Mouse (Mus musculus): ENCODE measurements at regions not wholly inside any gene's neighbourhood (a gene's known extent, or its start where the extent isn't known, plus 50 kb on each side); places are given as distances from the start of the nearest gene placed in this dataset.

DNA sequence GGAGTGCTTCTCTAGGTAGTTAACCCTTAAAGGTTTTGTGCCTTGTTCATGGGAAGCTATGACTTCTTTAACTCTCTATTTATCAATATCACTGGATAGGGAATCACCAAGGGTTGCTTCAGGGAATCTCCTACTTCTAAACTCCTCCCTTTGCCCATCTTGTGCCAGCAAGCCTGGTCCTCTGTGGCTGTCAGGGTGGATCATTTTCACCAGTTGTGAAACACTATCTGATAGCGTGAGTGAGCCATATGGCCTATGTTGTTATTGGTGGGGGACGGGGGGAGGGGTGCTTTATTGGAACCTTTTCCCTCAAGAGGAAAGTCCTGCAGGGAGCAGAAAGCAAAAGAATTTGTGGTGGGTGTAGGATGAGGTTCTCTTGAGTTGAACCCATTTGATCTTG, 145.5 kb upstream of the Thumpd2 start:
- Histone ChIP-seq H3K4me1 (ENCODE audit: control insufficient read depth, insufficient read depth, low read length) (no peaks in the 10 kb centered on the region), H3K9me3 (replicated peaks; ENCODE audit: control insufficient read depth, low read length) (no peaks in the 10 kb centered on the region), H3K36me3 (replicated peaks; ENCODE audit: control insufficient read depth, insufficient read depth, low read depth, low read length) (no peaks in the 10 kb centered on the region), H3K9ac (replicated peaks; ENCODE audit: low read length) (no peak overlapping the region), H3K27me3 (ENCODE audit: control insufficient read depth, insufficient read depth, low read length) (no peaks in the 10 kb centered on the region), H3K4me3 (ENCODE audit: low read depth, low read length) (no peak overlapping the region), H3K27ac (replicated peaks; ENCODE audit: low read depth, low read length) (no peak overlapping the region), H3K4me2 (ENCODE audit: low read depth, low read length) (no peak overlapping the region)
- DNase-seq (ENCODE audit: low spot score) (no peak), ATAC-seq (replicated peaks; ENCODE audit: insufficient number of reproducible peaks, low FRiP score, low TSS enrichment, low read depth) (no peak)
- WGBS: 69% methylated on average over 2 of the region's 2 CpGs

DNA sequence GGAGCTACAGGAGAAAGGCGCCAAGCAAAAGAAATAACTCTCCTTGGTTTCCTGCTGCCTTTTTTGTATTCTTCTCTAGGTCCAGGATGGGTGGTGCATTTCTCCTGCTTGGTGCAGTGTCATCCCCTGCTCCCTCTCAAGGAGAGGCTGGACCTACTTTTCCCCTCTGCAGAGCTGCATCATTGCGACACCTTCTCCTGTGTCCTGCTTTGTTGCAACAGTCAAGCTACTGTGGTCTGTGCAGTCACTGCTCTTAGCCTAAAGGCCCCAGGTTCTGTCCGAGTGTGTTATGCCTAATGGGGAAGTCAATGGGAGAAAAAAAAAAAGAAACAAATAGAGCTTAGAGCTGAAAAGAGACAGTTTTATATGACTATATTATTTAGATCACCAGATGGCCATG, 144.4 kb upstream of the Thumpd2 start:
- Histone ChIP-seq H3K9me3 (replicated peaks; ENCODE audit: control insufficient read depth, low read length) (no peaks in the 10 kb centered on the region), H3K9ac (replicated peaks; ENCODE audit: low read length) (no peak overlapping the region), H3K4me3 (ENCODE audit: low read depth, low read length) (no peak overlapping the region), H3K4me2 (ENCODE audit: low read depth, low read length) (no peak overlapping the region), H3K4me1 (ENCODE audit: control insufficient read depth, insufficient read depth, low read length) (no peaks in the 10 kb centered on the region), H3K27me3 (ENCODE audit: control insufficient read depth, insufficient read depth, low read length) (no peaks in the 10 kb centered on the region), H3K27ac (replicated peaks; ENCODE audit: low read depth, low read length) (no peak overlapping the region), H3K36me3 (replicated peaks; ENCODE audit: control insufficient read depth, insufficient read depth, low read depth, low read length) (no peaks in the 10 kb centered on the region)
- DNase-seq (ENCODE audit: low spot score): no peak
- ATAC-seq (replicated peaks; ENCODE audit: insufficient number of reproducible peaks, low FRiP score, low TSS enrichment, low read depth): no peak
- WGBS: 90% methylated on average over 3 of the region's 3 CpGs

DNA sequence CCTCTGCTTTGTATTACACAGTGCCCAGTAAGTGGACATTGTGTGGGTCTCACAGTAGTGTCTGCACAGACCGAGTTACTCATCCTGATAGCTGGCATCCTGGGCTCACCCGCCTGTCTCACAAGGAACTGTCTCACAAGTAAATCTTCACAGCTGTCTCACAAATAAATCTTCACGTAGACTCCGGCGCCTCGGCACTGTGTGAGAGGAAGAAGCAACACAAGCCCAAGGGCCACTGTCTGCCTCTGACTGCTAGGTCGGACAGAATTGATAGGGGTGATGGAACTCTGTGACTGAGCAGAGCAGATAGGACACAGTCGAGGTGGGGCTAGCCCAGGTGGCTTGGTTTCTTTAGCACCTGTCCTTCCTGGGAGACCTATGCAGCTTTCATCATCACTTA, 136.2 kb upstream of the Thumpd2 start:
- no peak overlapping the region for H3K27ac ChIP-seq (replicated peaks; ENCODE audit: low read depth, low read length)

DNA sequence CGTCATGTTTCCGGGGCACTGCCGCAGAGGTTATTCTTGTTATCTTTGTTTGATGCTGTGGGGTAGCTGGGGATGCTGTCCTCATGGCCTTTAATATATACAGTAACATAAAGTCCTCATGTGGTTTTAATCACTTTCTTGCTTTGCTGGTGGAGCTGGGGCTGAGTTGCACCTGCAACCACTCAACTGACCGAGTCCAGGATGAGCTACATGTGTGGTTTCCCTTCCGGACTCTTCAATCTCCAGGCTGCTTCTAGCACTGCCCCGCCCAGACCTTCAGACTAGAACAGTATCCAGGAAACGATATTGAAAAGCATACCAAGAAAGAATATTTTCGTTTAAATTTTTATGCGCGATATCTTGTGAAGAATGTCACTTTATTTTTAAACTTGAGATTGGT, 129.1 kb upstream of the Thumpd2 start:
- H3K27ac ChIP-seq (replicated peaks; ENCODE audit: low read depth, low read length): no peak overlapping the region
- no peak overlapping the region for H3K9ac ChIP-seq (replicated peaks; ENCODE audit: low read length)
- no peaks in the 10 kb centered on the region for H3K4me1 ChIP-seq (ENCODE audit: control insufficient read depth, insufficient read depth, low read length)
- 61% methylated on average over 10 of the region's 10 CpGs for WGBS
- H3K36me3 ChIP-seq (replicated peaks; ENCODE audit: control insufficient read depth, insufficient read depth, low read depth, low read length): no peaks in the 10 kb centered on the region
- DNase-seq (ENCODE audit: low spot score) (peak; percentile 69), ATAC-seq (replicated peaks; ENCODE audit: insufficient number of reproducible peaks, low FRiP score, low TSS enrichment, low read depth) (no peak; the same call in 1 of the 2 replicates)
- H3K4me2 ChIP-seq (ENCODE audit: low read depth, low read length): no peak overlapping the region
- H3K27me3 ChIP-seq (ENCODE audit: control insufficient read depth, insufficient read depth, low read length): no peaks in the 10 kb centered on the region
- no peak overlapping the region for H3K4me3 ChIP-seq (ENCODE audit: low read depth, low read length)
- no peaks in the 10 kb centered on the region for H3K9me3 ChIP-seq (replicated peaks; ENCODE audit: control insufficient read depth, low read length)

More for the DNA sequence above, 136.2 kb upstream of the Thumpd2 start:
- H3K4me1 ChIP-seq (ENCODE audit: control insufficient read depth, insufficient read depth, low read length): no peaks in the 10 kb centered on the region
- WGBS: 62% methylated on average over 8 of the region's 8 CpGs
- no peaks in the 10 kb centered on the region for H3K36me3 ChIP-seq (replicated peaks; ENCODE audit: control insufficient read depth, insufficient read depth, low read depth, low read length)
- no peak overlapping the region for H3K9ac ChIP-seq (replicated peaks; ENCODE audit: low read length)
- no peak overlapping the region for H3K4me3 ChIP-seq (ENCODE audit: low read depth, low read length)
- ATAC-seq (replicated peaks; ENCODE audit: insufficient number of reproducible peaks, low FRiP score, low TSS enrichment, low read depth) (no peak), DNase-seq (ENCODE audit: low spot score) (no peak)
- H3K4me2 ChIP-seq (ENCODE audit: low read depth, low read length): no peak overlapping the region
- H3K27me3 ChIP-seq (ENCODE audit: control insufficient read depth, insufficient read depth, low read length): no peaks in the 10 kb centered on the region
- no peaks in the 10 kb centered on the region for H3K9me3 ChIP-seq (replicated peaks; ENCODE audit: control insufficient read depth, low read length)

DNA sequence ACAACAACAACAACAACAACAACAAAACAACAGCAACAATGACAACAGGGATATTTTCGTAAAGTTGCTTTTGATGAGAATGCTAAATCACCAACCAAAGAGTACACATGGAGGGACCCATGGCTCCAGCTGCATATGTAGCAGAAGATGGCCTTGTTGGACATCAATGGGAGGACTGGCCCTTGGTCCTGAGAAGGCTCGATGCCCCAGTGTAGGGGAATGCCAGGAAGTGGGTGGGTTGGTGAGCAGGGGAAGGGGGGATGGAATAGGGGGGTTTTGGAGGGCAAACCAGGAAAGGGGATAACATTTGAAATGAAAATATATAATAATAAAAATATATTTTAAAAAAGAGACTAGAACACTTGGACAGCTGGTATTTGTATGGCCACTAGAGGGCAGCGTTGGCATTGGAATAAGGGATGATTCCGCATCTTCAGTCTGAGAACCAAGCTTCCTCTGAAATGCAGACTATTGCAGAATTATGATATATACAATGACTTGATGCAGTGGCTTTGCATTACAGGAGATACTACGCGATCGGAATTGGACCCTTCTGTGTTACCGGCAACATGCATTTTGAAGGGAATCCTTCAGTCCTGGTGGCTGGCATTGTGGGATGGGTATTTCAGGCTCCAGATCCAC, 128.5 kb upstream of the Thumpd2 start:
- H3K36me3 ChIP-seq (replicated peaks; ENCODE audit: control insufficient read depth, insufficient read depth, low read depth, low read length): no peaks in the 10 kb centered on the region
- DNase-seq (ENCODE audit: low spot score) (peak; percentile 87), ATAC-seq (replicated peaks; ENCODE audit: insufficient number of reproducible peaks, low FRiP score, low TSS enrichment, low read depth) (no peak)
- H3K4me2 ChIP-seq (ENCODE audit: low read depth, low read length): no peak overlapping the region
- no peak overlapping the region for H3K4me3 ChIP-seq (ENCODE audit: low read depth, low read length)
- H3K27me3 ChIP-seq (ENCODE audit: control insufficient read depth, insufficient read depth, low read length): no peaks in the 10 kb centered on the region
- no peak overlapping the region for H3K27ac ChIP-seq (replicated peaks; ENCODE audit: low read depth, low read length)
- no peaks in the 10 kb centered on the region for H3K4me1 ChIP-seq (ENCODE audit: control insufficient read depth, insufficient read depth, low read length)
- H3K9me3 ChIP-seq (replicated peaks; ENCODE audit: control insufficient read depth, low read length): no peaks in the 10 kb centered on the region
- H3K9ac ChIP-seq (replicated peaks; ENCODE audit: low read length): no peak overlapping the region
- WGBS: 39% methylated on average over 8 of the region's 8 CpGs

DNA sequence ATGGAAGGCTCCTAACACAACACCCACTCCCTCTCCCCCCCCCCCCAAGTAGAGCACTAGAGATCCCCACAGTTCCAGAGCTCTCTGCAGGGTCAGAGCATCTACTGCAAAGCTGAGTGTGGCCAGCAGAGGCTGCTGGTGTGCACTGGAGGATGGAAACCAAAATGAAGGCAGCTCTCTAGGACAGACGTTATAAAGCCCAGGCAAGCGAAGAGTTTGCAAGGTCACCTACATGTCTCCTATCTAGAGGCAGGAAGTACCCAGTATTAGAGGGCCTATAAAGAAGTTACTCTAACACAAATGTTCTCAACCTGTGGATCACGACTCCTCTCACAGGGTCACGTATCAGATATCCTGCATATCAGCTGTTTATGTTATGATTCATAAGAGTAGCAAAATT, 125.1 kb upstream of the Thumpd2 start:
- DNase-seq (ENCODE audit: low spot score) (peak; percentile 51), ATAC-seq (replicated peaks; ENCODE audit: insufficient number of reproducible peaks, low FRiP score, low TSS enrichment, low read depth) (peak; percentile 54; the same call in 1 of the 2 replicates)
- Histone ChIP-seq H3K4me3 (ENCODE audit: low read depth, low read length) (no peak overlapping the region), H3K9me3 (replicated peaks; ENCODE audit: control insufficient read depth, low read length) (no peaks in the 10 kb centered on the region), H3K9ac (replicated peaks; ENCODE audit: low read length) (no peak overlapping the region), H3K4me1 (ENCODE audit: control insufficient read depth, insufficient read depth, low read length) (no peaks in the 10 kb centered on the region), H3K27me3 (ENCODE audit: control insufficient read depth, insufficient read depth, low read length) (no peaks in the 10 kb centered on the region), H3K4me2 (ENCODE audit: low read depth, low read length) (no peak overlapping the region), H3K36me3 (replicated peaks; ENCODE audit: control insufficient read depth, insufficient read depth, low read depth, low read length) (no peaks in the 10 kb centered on the region), H3K27ac (replicated peaks; ENCODE audit: low read depth, low read length) (no peak overlapping the region)
- WGBS: 58% methylated on average over 4 of the region's 4 CpGs

DNA sequence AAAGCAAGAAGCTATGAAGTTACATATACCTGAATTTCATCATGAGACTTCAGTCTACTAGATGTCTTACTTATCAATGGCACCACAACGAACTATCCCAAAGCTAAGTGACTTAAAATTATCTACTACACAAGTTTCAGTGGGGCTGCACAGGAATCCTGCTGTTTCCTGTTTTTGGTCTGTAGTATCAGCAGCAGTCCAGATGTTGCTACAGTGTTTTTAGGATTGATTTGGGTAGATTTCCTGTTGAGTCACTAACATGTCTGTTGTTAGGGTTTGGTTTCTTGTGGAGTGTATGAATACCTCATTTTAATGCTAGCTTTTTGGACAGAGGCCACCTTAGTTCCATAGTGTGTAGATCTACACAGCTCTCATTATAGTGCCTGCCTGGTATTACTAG, 120.8 kb upstream of the Thumpd2 start:
- Histone ChIP-seq H3K4me1 (ENCODE audit: control insufficient read depth, insufficient read depth, low read length) (no peaks in the 10 kb centered on the region), H3K36me3 (replicated peaks; ENCODE audit: control insufficient read depth, insufficient read depth, low read depth, low read length) (no peaks in the 10 kb centered on the region), H3K9ac (replicated peaks; ENCODE audit: low read length) (no peak overlapping the region), H3K4me2 (ENCODE audit: low read depth, low read length) (no peak overlapping the region), H3K4me3 (ENCODE audit: low read depth, low read length) (no peak overlapping the region), H3K27ac (replicated peaks; ENCODE audit: low read depth, low read length) (no peak overlapping the region), H3K27me3 (ENCODE audit: control insufficient read depth, insufficient read depth, low read length) (no peaks in the 10 kb centered on the region), H3K9me3 (replicated peaks; ENCODE audit: control insufficient read depth, low read length) (no peaks in the 10 kb centered on the region)
- ATAC-seq (replicated peaks; ENCODE audit: insufficient number of reproducible peaks, low FRiP score, low TSS enrichment, low read depth) (no peak), DNase-seq (ENCODE audit: low spot score) (no peak)
- WGBS: 85% methylated on average over 1 of the region's 1 CpGs

DNA sequence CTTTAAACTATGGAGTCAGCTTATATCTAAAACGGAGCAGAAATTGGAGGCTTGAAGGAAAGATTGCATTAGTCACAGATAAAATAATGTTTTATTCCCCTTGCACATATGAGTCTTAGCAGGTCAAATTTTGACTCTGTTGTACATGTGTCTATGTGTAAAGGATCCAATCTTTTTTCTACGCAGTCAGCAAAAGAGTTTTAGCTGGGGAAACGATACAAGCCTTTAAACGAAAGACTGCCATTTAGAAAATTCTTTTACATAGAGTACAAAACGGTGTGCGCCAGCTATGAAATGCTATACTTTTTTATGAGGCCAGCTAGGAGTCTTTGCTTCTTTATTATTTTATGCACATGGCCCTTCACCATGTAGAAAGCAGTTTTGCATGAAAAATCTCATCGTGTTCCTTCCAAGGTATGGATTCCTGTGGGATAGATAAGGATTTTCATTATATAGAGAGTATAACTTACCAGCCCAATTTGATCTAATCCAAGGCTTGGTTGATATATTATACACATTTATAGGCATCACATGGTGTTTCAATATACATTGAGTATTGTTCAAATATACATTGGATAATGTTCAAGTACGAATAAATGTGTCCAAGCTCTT, 116.0 kb upstream of the Thumpd2 start:
- no peaks in the 10 kb centered on the region for H3K9me3 ChIP-seq (replicated peaks; ENCODE audit: control insufficient read depth, low read length)
- no peak overlapping the region for H3K27ac ChIP-seq (replicated peaks; ENCODE audit: low read depth, low read length)
- H3K9ac ChIP-seq (replicated peaks; ENCODE audit: low read length): no peak overlapping the region
- no peaks in the 10 kb centered on the region for H3K27me3 ChIP-seq (ENCODE audit: control insufficient read depth, insufficient read depth, low read length)
- ATAC-seq (replicated peaks; ENCODE audit: insufficient number of reproducible peaks, low FRiP score, low TSS enrichment, low read depth) (no peak), DNase-seq (ENCODE audit: low spot score) (no peak)
- H3K4me2 ChIP-seq (ENCODE audit: low read depth, low read length): no peak overlapping the region
- H3K4me3 ChIP-seq (ENCODE audit: low read depth, low read length): no peak overlapping the region
- no peaks in the 10 kb centered on the region for H3K36me3 ChIP-seq (replicated peaks; ENCODE audit: control insufficient read depth, insufficient read depth, low read depth, low read length)
- H3K4me1 ChIP-seq (ENCODE audit: control insufficient read depth, insufficient read depth, low read length): no peaks in the 10 kb centered on the region
- 88% methylated on average over 8 of the region's 8 CpGs for WGBS

Measured in embryonic facial prominence, embryonic 11.5 days (tissue).